Mouse (Mus musculus) cortical plate, adult 2 months (tissue): ENCODE data around the gene Loxl3.

Experiments used
- CTCF ChIP-seq: fragments of 200-500 bp; IDR thresholded peaks from 2 replicates; pipeline ENCODE4 v1.5.1; 2011; ENCODE audit warnings: mild to moderate bottlenecking, control low read depth, low read length; ENCODE audit not compliant: insufficient read depth; ENCODE audit errors: extremely low read depth
- POLR2A ChIP-seq: fragments of 200-500 bp; IDR thresholded peaks from 2 replicates; pipeline ENCODE4 v1.6.1; 2011; ENCODE audit warnings: mild to moderate bottlenecking, low read length, control low read depth; ENCODE audit not compliant: insufficient read depth; ENCODE audit errors: extremely low read depth

GRCm38 (mm10) chr6:83027293-83027692, 6.7 kb upstream of the Loxl3 start:
- TF ChIP-seq CTCF = no peak
- no peak for TF ChIP-seq POLR2A
